Mouse (Mus musculus): ENCODE results near the gene Elf1. TPM values are rescaled to one million over a fixed set of nuclear protein-coding genes. Genes with fewer than 3 reads are reported as not detected.

Gene Elf1
- total RNA-seq, 2 experiments from 2014 or later: 11.5 to 13.0 TPM

DNA sequence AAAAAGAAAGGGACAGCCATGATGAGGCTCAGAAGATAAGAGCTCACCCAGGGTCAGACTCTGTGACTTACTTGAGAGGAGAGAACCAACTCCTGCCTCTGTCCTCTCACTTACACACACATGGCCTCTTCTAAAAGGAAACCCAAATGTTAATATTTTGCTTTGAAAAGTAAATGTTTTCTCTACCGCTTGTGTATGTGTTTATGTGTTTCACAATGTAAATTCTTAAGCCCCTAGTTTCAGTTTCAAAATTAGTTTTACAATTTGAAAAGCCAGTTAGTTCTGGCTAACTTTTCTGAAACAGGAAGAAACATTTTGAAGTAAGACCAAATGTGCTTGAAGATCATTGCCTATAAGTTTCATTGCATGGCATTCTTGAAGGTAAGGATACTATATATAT is 76.8 kb downstream of the Elf1 start:
- no peak for DNase-seq (ENCODE audit: low spot score in 2 of 2)

DNA sequence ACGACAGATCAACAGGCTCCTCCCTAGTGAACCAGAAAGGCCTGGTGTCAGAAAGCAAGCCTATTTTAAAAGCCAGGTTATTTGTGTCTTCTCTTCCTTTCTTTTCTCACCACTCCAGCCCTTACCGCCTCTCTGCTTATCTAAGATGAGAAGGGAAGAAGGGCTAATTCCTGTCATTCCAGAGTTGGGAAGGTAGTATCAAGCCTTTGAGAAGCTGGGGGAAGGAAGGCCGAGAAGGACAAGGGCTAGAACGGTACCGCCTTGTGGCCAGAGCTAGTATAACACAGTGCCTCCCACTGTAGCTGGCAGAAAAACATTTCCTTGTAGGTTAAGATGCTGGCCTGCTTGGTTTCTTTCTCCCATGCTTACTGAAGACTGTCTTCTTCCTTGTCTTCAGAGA is 81.8 kb downstream of the Elf1 start:
- peak; percentile 25 to 34 for DNase-seq (ENCODE audit: low spot score in 2 of 2)

GRCm38 (mm10) chr14:79564784-79565183 is 83.8 kb downstream of the Elf1 start:
- DNase-seq (ENCODE audit: low spot score in 2 of 2): no peak

- no peak for DNase-seq (ENCODE audit: low spot score in 2 of 2)
These were observed 92.6 kb downstream of the Elf1 start for GRCm38 (mm10) chr14:79573482-79574191.

- DNase-seq (ENCODE audit: low spot score in 2 of 2): no peak
These were observed 93.4 kb downstream of the Elf1 start for GRCm38 (mm10) chr14:79574361-79574760.

GRCm38 (mm10) chr14:79583526-79584245 is 102.7 kb downstream of the Elf1 start:
- DNase-seq (ENCODE audit: low spot score in 2 of 2): no peak

DNA sequence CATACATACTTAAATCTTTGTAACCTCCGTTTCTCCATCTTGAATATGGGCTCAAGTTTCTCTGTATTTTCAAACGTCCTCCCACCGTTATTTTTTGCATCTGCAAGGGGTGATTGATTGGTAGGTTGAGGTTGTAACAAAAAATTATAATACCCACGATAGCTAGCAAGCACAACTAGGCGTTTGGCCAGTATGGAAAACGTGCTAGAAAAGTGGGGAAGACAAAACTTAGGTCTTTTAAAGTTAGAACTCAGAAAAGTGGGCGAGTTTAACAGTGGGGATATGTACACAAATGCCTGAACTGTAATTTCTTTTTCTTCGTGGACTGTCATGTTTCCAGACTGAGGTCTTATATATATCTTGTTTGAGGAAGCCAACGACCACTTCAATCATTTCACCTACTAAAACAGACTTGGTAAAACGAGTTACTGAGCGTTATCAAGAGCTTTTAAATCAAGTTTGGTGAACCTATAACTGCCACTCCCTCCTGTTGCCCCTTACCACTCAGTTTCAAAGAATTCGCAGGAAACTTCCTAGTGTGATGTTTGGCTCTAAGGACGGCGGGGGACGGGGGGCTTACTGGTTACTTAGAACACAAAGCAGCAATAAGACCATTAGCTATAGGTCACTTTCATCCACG is 105.6 kb downstream of the Elf1 start:
- DNase-seq (ENCODE audit: low spot score in 2 of 2): no peak

GRCm38 (mm10) chr14:79587139-79587851 is 106.3 kb downstream of the Elf1 start, which contains the start of gene Sugt1:
TSS of gene Sugt1 (plus strand) at chr14:79587691.
- peak; percentile 88 to 95 for DNase-seq (ENCODE audit: low spot score in 2 of 2)

- no peak for DNase-seq (ENCODE audit: low spot score in 2 of 2)
These were observed 106.8 kb downstream of the Elf1 start for GRCm38 (mm10) chr14:79587852-79588229.

GRCm38 (mm10) chr14:79588534-79588951 is 107.5 kb downstream of the Elf1 start:
- DNase-seq (ENCODE audit: low spot score in 2 of 2): no peak

GRCm38 (mm10) chr14:79589401-79589800 is 108.4 kb downstream of the Elf1 start:
- DNase-seq (ENCODE audit: low spot score in 2 of 2): no peak

DNA sequence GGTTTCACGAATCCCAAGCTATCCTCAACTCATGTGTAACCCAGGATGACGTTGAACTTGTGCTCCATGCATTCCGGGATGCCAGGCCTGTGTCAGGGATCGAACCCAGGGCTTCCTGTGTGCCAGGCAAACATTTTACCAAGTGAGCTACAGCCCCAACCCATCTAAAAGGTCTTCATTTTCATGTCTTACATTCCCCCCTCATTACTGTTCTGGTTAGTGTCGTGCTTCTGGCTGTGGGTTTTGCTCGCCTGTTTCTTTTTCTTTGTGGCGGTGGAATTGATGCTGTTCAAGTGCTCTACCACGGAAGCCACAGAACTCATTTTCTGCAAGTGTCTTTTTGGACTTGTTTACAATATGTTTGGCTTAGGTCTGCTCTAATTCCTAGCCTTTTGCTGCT is 109.9 kb downstream of the Elf1 start:
- DNase-seq (ENCODE audit: low spot score in 2 of 2): no peak

DNA sequence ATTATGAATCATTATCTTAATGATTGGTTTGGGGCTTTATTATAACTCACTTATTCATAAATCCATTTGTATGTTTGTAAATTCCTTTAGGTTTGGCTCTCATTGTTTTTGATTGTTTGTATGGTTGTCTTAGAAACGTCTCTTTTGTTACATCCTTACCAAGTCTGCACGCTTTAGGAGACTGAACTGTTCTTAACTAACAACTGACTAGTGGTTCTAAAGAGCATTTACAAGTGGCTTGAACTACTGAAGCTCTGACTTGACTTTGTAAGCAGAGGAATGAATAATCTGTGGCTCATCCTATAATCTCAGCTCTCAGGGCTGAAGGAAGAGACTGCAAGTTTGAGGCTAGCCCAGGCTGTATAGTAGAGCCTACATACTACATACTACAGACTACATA is 110.6 kb downstream of the Elf1 start:
- no peak for DNase-seq (ENCODE audit: low spot score in 2 of 2)

- no peak for DNase-seq (ENCODE audit: low spot score in 2 of 2)
These were observed 113.1 kb downstream of the Elf1 start for GRCm38 (mm10) chr14:79594069-79594468.

GRCm38 (mm10) chr14:79596602-79597001 is 115.6 kb downstream of the Elf1 start:
- no peak for DNase-seq (ENCODE audit: low spot score in 2 of 2)

DNA sequence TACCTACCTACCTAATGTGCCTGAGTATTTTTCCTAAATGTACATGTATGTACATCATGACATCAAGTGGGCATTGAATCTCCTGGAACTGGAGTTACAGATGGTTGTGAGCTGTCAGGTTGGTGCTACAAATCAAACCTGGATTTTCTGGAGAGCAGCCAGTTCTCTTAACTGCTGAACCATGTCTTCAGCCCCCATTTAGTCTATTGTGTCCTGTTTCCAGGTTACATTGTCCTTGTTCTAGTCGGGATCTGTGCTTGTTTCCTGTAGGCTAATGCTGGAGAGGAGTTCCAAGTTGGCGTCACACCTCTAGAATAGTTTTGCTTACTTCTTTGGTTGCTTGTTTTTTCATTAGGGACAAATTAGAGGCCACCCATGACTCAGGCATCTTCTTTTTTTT is 124.9 kb downstream of the Elf1 start:
- DNase-seq (ENCODE audit: low spot score in 2 of 2): no peak

- no peak for DNase-seq (ENCODE audit: low spot score in 2 of 2)
These were observed 125.4 kb downstream of the Elf1 start for GRCm38 (mm10) chr14:79606392-79606791.

GRCm38 (mm10) chr14:79606867-79607266 is 125.9 kb downstream of the Elf1 start:
- DNase-seq (ENCODE audit: low spot score in 2 of 2): no peak

- no peak for DNase-seq (ENCODE audit: low spot score in 2 of 2)
These were observed 126.4 kb downstream of the Elf1 start for GRCm38 (mm10) chr14:79607352-79607751.

DNA sequence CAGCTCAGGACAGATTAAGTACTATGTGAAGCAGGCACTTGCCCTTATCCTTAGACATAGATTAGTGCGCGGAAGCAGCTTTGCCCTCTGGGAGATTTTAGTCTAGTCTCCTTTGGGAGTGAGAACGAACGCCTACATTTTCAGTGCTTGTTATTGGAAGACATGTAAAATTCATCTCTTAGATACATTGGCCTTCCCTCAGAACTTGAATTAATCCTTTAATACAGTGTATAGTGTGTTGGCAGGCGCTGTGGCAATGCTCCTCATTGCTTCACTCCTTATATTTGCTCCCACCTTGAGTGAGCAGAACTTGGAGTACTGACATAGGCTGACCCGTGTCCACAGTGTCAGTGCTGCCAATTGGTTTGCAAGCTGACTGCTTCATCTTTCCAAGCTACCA is 127.3 kb downstream of the Elf1 start:
- DNase-seq (ENCODE audit: low spot score in 2 of 2): no peak

DNA sequence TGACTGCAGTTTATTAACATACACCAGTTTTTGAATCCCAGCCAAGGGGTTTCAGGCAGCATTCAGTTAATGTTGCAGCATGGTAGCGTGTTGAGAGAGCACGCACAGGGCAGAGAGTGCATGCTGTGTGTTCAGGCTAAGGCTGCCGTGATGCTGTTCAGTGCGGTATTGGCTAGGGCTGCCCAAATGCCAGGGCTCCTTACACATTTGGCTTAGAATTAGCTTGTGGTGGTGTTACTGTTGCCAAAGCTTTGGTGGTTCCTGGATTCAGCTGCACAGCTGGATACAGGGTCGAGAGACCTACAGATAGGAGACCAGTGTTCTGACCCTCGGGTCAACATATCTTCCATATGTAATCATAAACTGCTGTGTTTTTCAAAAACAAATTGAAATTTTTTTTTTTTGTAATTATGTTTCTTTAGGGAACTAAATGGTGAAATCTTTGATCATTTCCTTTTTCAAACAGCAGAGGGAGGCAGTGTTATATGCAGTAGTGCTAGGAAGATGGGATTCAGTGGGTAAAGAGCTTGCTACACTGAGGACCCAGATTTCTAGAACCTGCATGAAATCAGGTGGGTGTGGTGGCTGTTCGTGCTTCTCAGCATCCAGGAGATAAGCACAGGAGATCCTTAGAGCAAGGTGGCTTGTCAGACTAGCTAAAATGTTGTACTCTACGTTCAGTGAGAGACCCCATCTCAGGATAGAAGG is 136.3 kb downstream of the Elf1 start:
- DNase-seq (ENCODE audit: low spot score in 2 of 2): no peak
